Mouse (Mus musculus) kidney, adult 2 months (tissue): Measurements from ENCODE around the gene Naxd. TPM values are rescaled to one million over a fixed set of nuclear protein-coding genes. Genes with fewer than 3 reads are reported as not detected.
"Not testable (repeated sequence)": the region's sequence is repeated elsewhere in the genome, so short reads cannot be mapped to it uniquely, and the experiment has no call there.

Source experiments
- DNase-seq: peaks from one replicate; pipeline ENCODE4 v3.0.0; 2021
- H3K27ac ChIP-seq: fragments of 200-500 bp; 2 replicates; pipeline ENCODE4 v1.5.1; 2012; ENCODE audit warnings: low read depth, low read length, control low read depth, inconsistent platforms; ENCODE audit not compliant: insufficient read depth
- H3K27me3 ChIP-seq: fragments of 200-500 bp; replicated peaks from 2 replicates; pipeline ENCODE4 v1.6.1; 2012; ENCODE audit warnings: mild to moderate bottlenecking, moderate library complexity, low read length, inconsistent platforms; ENCODE audit not compliant: control insufficient read depth, insufficient read depth
- H3K36me3 ChIP-seq: fragments of 200-500 bp; 2 replicates; pipeline ENCODE4 v1.6.1; 2012; ENCODE audit warnings: mild to moderate bottlenecking, moderate library complexity, low read length, inconsistent platforms; ENCODE audit not compliant: control insufficient read depth, insufficient read depth
- H3K4me1 ChIP-seq: fragments of 200-500 bp; 2 replicates; pipeline ENCODE4 v1.6.1; 2011; ENCODE audit warnings: low read length; ENCODE audit not compliant: control insufficient read depth, insufficient read depth
- H3K4me3 ChIP-seq: fragments of 200-500 bp; 2 replicates; pipeline ENCODE4 v1.5.1; 2011; ENCODE audit warnings: mild to moderate bottlenecking, low read depth, low read length, control low read depth; ENCODE audit not compliant: insufficient read depth
- CTCF ChIP-seq: fragments of 200-500 bp; conservative IDR thresholded peaks from 2 replicates; pipeline ENCODE4 v1.5.1; 2011; ENCODE audit warnings: low read depth, mild to moderate bottlenecking, control low read depth, low read length, moderate library complexity, mixed read lengths; ENCODE audit not compliant: insufficient read depth, insufficient read length
- POLR2A ChIP-seq: fragments of 200-500 bp; IDR thresholded peaks from one replicate; pipeline ENCODE4 v1.6.1; 2011; ENCODE audit warnings: low read depth, low read length, control low read depth
- WGBS: fragments of 180-500 bp; shearing (Covaris S2); methylation state at CpG from one replicate; pipeline ENCODE4 v1.1.7; 2018; 5-methylcytosine and 5-hydroxymethylcytosine counted together
- polyA plus RNA-seq: library from polyadenylated mRNA; depleted of rRNA; stranded (reverse); fragments of >200 nt; gene quantifications from 2 replicates; pipeline ENCODE4 v1.2.3, GENCODE M21; 2012

The Naxd gene
- polyA plus RNA-seq, 1 experiment = 111 TPM

DNA sequence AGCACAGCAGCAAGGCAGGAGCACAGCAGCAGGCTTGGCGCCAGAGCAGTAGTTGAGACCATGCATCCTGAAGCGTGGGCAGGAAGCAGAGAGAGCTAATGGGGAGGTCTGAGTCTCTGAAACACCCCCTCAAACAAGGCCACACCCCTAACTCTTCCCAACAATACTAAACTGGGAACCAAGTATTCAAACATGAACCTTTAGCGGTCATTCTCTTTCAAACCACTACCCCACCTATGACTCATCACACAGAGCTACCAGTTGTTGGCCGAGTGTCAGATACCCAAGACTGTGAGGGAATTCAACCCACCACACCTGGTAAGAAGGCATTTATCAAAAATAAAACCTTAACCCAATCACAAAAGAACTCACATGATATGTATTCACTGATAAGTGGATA lies 10.1 kb upstream of the Naxd start:
- no peak for TF ChIP-seq CTCF
- no peak for TF ChIP-seq POLR2A
- no peaks in the 10 kb centered on the region for H3K27me3 ChIP-seq
- H3K4me3 ChIP-seq = no peak overlapping the region
- WGBS = 43% methylated on average over 4 of the region's 4 CpGs
- H3K27ac ChIP-seq = no peak overlapping the region
- H3K36me3 ChIP-seq = no peaks in the 10 kb centered on the region
- no peak for DNase-seq
- H3K4me1 ChIP-seq = peaks cover 2% of the 10 kb centered on the region

DNA sequence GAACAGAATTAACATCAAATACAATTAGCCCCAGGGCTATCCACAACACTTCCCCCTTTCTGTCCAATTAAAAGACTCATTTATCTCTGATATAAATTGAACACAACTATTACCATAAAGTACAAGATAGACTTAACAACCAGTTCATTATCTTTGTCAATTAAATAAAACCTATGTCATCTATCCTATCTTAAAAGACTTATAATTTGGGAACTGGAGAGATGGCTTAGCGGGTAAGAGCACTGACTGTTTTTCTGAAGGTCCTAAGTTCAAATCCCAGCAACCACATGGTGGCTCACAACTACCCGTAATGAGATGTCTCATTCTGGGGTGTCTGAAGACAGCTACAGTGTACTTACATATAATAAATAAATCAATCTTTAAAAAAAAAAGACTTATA lies 5.0 kb upstream of the Naxd start:
- H3K4me1 ChIP-seq, H3K27me3 ChIP-seq, H3K27ac ChIP-seq, H3K4me3 ChIP-seq, H3K36me3 ChIP-seq, DNase-seq: not testable (repeated sequence)
- 91% methylated on average over 2 of the region's 2 CpGs for WGBS

DNA sequence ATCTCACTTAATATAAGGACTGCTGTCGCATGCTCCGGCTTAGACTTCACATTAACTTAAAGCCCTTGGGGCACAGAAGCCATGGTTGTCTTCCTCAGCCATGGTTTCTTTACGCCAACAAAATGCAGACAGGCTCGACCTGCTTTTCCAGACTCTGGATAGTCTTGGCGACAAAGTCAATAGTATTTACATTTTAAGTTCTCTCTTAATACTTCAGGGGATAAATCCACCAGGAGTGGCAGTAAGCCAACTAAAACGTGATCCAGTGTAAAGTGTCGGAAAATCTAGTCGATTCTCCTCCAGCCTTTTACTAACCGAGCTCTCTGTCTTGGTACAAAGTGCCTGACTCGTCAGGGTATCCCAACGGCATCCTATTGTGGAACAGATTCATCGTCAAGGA lies 975 bp downstream of the Naxd start:
- H3K27ac ChIP-seq = no peak overlapping the region
- TF ChIP-seq POLR2A = no peak
- TF ChIP-seq CTCF = no peak
- H3K4me3 ChIP-seq = peak overlapping the region; percentile 89
- no peaks in the 10 kb centered on the region for H3K36me3 ChIP-seq
- DNase-seq = no peak
- no peaks in the 10 kb centered on the region for H3K27me3 ChIP-seq
- peaks cover 19% of the 10 kb centered on the region for H3K4me1 ChIP-seq
- WGBS = 53% methylated on average over 12 of the region's 12 CpGs

- WGBS = 64% methylated on average over 4 of the region's 4 CpGs
- 0 out of 2 replicates have a peak overlapping the region, but pooled peaks have one; percentile 19 for H3K4me3 ChIP-seq
- no peak for TF ChIP-seq CTCF
- no peak for TF ChIP-seq POLR2A
These were observed 1.6 kb downstream of the Naxd start for GRCm38 (mm10) chr8:11498786-11499485.

DNA sequence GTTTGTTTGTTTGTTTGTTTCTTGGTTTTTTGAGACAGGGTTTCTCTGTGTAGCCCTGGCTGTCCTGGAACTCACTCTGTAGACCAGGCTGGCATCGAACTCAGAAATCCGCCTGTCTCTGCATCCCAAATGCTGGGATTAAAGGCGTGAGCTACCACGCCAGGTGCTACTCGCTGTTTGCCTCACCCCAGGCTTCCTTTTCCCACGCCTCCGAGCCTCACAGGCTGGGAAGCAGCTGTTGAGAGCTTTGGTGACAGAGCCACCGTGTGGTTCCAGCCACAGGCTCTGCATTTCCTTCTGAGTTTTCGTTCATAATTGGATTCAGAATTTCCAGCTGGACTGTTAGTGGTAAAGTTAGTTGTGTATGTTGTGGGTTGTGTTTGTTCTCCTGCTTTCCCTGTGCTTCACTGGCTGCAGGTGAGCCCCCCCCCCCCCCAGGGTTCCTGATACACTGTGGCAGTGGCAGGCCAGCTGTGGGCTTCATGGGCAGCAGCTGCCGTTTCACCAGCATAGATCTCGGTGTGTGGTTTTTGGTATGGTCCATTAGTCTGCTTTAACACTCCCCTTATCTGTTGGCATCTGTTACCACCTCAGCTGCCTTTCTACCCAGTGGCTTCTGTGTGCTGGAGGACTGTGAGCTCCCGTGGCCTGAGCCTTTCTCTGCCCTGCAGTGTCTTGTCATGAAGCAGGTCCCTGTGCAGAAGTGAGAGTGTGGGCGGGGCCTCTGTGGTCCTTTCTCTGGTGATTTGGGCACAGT lies 6.3 kb downstream of the Naxd start:
- H3K4me1 ChIP-seq = peaks cover 6% of the 10 kb centered on the region
- no peak overlapping the region for H3K27ac ChIP-seq
- no peak overlapping the region for H3K4me3 ChIP-seq
- no peak for DNase-seq
- no peaks in the 10 kb centered on the region for H3K27me3 ChIP-seq
- peaks cover 5% of the 10 kb centered on the region for H3K36me3 ChIP-seq
- WGBS = 74% methylated on average over 13 of the region's 13 CpGs
- TF ChIP-seq POLR2A (no peak), CTCF (no peak)

More at GRCm38 (mm10) chr8:11498786-11499485, 1.6 kb downstream of the Naxd start:
- H3K27me3 ChIP-seq = no peaks in the 10 kb centered on the region
- no peak overlapping the region for H3K27ac ChIP-seq
- H3K36me3 ChIP-seq = peaks cover 2% of the 10 kb centered on the region; the same call in 1 of the 2 replicates
- no peak for DNase-seq
- H3K4me1 ChIP-seq = peaks cover 19% of the 10 kb centered on the region

DNA sequence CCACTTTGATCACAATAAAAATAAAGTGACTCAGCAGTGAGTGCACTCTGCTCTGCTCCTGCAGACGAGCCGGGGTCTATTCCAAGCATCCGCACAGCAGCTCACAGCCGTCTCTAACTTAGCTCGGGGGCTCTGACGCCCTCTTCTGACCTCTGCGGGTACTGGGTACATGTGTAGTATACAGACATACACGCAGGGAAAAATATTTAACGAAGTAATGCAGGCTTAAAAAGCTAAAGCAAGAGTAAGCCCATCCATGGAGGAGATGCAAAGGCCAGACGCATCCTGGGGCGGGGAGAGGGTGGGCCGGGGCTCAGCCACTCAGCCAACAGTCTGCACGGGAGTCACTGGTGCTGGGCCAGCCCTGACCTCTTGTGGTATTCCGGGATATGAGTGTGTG lies 8.8 kb downstream of the Naxd start:
- no peak for DNase-seq
- Histone ChIP-seq H3K27me3 (no peaks in the 10 kb centered on the region), H3K36me3 (peaks cover 5% of the 10 kb centered on the region), H3K4me3 (no peak overlapping the region), H3K27ac (no peak overlapping the region), H3K4me1 (no peaks in the 10 kb centered on the region; the same call in 1 of the 2 replicates)
- TF ChIP-seq POLR2A = no peak
- TF ChIP-seq CTCF = no peak
- WGBS = 83% methylated on average over 14 of the region's 14 CpGs

DNA sequence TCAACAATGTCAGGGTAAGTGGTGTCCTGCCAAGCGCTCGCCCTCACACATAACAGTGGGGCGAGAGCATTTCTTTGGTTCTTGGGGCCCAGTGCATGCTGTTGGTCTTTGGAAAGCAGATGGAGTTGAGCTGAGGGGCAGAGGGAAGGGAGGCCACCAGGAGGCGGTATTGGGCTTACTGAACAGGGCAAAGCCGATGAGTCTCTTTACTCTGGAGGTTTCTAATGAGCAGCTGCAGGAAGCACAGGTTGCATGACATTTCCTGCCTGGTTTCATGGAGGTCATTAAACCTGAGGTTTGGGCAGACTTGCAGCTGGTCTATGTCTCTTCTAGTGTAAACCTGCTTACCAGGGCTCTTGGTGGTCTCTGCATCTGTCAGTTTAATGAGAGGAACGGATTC lies 9.5 kb downstream of the Naxd start:
- H3K27me3 ChIP-seq = no peaks in the 10 kb centered on the region
- H3K4me1 ChIP-seq = no peaks in the 10 kb centered on the region
- peaks cover 7% of the 10 kb centered on the region for H3K36me3 ChIP-seq
- TF ChIP-seq POLR2A (no peak), CTCF (peak; percentile 67)
- peak; percentile 53 for DNase-seq
- 70% methylated on average over 6 of the region's 6 CpGs for WGBS
- no peak overlapping the region for H3K27ac ChIP-seq
- no peak overlapping the region for H3K4me3 ChIP-seq
